Mouse (Mus musculus) 3T3-L1 (cell line): Measurements from ENCODE around the gene Lrch4.
A peak's percentile ranks its signal among the peaks of the same experiment; 100 is the strongest.

Experiments used
- DNase-seq: peaks from one replicate; pipeline ENCODE4 v3.0.0-alpha.2; 2015; ENCODE audit warnings: low read depth, low spot score

Lrch4 gene

GRCm38 (mm10) chr5:137628498-137629305 is at the start of gene Lrch4, which contains the start of the genes Fbxo24 and Gm20605:
Gene Lrch4, plus strand, starts transcription at chr5:137629121.
Gene Fbxo24, minus strand, starts transcription at chr5:137629002.
Gene Gm20605, plus strand, starts transcription at chr5:137629175.
- peak; percentile 100 for DNase-seq

DNA sequence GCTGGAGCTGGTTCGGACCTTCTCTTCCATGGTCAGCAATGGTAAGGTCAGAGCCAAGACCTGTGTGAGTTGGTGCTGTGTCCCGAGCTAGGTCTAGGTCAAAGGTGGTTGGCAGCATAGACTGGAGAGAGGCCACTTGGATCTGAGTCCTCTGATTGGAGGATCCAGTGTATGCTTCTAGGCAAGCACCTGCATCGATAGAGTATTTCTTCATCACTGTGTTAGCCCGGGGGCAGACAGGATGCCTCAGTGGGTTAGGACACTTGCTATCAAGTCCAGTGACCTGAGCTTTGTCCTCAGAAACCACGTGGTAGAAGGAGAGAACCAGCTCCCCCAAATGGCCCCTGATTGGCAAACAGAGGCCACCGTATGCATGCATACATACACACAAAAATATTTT is 48.7 kb upstream of the Lrch4 start:
- DNase-seq: no peak

DNA sequence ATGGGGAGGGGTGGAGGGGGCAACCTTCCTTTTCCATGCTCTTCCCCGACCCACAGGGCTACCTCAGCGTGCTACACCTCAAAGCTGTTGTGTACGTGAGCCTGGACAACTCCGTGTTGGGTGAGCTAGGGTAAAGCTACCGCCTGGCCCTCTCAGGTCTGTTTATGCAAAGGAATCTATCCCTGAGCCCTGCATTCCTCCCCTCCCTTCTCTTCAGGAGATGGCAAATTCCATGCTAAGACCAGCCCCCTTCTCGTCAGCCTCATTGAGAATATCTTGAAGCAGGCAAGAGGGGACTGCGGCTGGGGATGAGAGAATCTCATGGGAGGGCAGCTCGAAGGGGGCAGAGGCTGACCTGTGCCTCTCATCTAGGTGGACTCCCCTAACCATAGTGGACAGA is 46.2 kb upstream of the Lrch4 start:
- no peak for DNase-seq

DNA sequence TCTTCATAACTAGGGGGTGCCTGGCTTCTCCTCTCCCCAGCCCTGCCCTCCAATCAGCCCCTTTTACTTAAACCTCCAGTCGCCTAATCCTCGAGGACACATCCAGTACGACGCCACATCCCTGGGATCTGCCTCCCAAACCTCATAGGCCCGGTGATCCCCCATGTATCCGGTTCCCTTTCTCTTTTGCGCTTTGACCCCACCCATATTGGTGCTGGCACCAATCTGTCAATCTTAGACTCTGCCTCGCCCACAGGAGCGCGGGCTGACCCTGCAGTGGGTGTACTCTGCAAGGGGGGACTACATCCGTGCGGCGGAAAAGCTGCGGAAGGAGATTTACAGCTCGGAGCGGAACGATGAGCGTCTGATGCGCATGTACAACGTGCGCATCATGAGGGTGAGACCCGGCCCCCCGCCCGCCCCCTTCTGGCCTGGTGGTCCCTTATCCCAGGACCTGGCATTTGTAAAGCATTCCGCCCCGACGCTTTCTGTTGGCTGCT is 45.2 kb upstream of the Lrch4 start:
- DNase-seq: no peak

DNA sequence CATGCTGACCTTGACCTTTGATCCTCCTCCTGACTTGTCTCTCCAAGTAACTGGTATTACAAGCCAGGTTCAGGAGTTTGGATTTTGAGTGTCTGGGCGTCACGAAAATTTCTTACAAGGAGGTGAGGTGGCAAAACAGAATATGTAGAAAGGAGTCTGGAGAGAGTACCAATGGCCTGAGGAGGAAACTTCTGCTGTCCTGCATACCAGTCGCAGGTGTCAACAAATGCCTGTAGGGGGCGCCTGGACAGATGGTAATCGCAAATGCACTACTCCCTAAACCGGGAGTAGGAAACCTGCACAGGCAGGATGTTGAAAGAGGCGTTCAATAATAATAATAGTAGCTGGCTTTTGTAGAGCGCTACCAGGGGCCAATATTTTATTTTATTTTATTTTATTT is 43.9 kb upstream of the Lrch4 start:
- peak; percentile 75 for DNase-seq

DNA sequence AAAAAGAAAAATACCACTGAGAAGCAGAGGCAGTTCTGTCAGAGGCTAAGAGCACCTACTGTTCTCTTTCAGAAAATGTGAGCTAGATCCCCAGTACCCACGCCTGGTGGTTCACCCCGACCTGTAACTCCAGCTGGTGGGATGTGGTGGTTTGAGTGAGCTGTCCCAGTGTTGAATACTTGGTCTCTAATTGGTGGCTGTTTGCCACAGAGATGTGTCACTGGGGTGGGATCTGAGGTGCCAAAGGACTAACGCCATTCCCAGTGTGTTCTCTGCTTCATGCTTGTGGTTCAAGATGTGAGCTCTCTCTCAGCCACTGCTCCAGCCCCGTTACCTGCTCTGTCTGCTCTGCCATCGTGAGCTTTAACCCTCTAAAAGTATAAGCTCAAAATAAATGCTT is 38.4 kb upstream of the Lrch4 start:
- peak; percentile 42 for DNase-seq

DNA sequence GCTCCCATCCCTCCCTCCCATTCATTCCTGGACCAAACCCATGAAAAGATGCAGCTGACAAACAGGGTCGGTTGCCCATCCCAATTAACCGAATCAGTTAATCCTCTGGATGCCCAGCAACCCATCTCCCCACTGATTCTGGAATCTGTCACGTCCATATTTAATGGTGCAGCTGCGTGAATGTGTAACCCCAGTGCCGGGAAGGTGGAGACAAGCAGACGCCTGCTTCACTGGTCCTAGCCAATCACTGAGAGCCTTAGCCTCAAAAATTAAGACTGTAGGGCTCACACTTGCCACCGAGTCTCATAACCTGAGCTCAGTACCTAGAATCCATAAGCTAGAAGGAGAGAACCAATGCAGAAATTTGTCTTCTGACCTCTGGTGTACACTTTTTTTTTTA is 33.0 kb upstream of the Lrch4 start:
- no peak for DNase-seq

GRCm38 (mm10) chr5:137596601-137597261 is 32.2 kb upstream of the Lrch4 start:
- no peak for DNase-seq

DNA sequence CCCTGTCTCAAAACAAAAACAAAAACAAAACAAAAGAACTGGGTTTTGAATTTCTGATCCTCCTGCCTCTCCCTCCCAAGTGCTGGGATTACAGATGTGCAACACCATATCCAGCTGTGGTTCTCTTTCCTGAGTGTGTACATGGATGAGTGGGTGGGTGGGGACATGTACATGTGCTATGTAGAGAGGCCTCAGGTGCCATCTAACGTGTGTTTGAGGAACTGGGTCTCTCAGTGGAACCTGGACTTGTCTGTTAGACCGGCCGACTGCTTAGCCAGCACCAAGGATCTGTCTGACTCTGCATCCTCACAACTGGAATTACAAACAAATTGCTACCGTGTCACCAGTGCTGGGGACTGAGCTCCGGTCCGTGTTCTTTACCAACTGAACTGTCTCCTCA is 31.3 kb upstream of the Lrch4 start:
- no peak for DNase-seq

GRCm38 (mm10) chr5:137598100-137598826 is 30.7 kb upstream of the Lrch4 start:
- no peak for DNase-seq

DNA sequence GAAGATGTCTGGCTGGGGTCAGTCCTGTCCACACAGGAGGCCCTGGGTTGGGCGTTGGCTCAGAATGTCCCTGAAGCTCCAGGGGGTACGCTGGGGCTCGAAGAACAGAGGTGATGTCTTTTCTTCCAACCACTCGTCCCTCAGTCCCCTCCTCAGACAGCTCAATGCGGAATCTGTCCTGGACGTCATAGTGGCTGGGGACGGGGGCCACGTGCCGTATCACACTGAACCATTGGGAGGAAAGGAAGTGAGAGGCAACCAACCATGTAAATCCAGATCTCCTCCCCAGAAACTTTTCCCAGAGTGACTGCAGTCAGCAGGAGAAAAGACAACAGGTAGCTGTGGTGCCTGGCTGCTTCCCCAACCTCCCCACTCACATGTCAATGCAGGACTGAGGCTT is 29.3 kb upstream of the Lrch4 start:
- DNase-seq: no peak

DNA sequence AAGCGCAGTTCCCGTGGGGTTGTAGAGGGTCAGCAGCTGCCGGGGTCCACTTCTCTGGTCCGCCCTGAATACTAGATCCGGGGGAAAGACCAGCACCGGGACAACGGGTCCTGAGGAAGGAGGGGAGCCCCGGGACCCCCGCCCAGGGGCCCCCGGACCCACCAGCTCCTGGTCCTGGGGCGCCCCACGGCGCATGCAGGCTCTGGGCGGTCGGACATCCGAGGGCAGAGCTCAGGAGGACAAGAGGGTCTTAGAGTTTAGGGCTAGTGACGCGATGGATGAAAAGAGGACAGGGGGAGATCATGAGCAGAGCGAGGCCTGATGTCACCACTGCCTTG is 28.7 kb upstream of the Lrch4 start:
- DNase-seq: no peak

DNA sequence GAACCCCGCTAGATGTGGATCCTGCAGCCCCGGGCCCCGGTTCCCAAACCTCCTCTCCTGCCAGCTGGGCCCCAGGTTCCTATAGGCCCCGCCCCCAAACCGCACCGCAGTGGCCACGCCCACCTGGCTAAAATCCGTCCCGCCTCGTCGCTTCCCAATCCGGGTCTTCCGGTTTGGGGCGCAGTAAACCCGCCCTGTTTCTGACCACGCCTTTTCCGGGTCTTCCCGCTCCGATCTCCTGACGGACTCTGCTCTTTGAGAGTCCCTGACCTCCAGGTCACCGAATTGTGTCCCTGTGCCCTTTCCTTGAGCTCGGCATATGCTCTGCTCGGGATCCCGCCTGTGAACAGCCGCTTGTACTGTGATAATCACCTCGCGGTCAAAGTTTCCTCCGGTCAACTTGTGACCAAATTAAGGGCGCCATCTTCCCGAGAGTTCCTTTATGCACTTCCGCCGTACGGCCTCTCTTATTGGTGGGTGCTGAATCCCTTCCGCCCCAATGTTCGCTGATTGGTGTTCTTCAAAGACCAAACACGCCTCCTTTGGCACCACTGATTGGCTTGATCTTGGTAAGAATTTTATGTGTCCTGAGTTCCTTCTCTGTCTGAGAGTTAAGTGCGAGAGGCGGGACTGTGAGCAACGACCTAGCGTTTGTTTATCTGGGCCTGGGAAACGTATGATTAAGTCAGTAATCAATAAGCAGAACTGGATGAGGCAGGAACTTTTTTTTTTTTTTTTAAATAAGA is 28.1 kb upstream of the Lrch4 start, which contains the start of gene Mospd3:
Gene Mospd3 (minus strand): TSS at position 440 of the 746 bp plus-strand sequence.
- DNase-seq: peak; percentile 100

GRCm38 (mm10) chr5:137601365-137601729 is 27.6 kb upstream of the Lrch4 start:
- DNase-seq: no peak

DNA sequence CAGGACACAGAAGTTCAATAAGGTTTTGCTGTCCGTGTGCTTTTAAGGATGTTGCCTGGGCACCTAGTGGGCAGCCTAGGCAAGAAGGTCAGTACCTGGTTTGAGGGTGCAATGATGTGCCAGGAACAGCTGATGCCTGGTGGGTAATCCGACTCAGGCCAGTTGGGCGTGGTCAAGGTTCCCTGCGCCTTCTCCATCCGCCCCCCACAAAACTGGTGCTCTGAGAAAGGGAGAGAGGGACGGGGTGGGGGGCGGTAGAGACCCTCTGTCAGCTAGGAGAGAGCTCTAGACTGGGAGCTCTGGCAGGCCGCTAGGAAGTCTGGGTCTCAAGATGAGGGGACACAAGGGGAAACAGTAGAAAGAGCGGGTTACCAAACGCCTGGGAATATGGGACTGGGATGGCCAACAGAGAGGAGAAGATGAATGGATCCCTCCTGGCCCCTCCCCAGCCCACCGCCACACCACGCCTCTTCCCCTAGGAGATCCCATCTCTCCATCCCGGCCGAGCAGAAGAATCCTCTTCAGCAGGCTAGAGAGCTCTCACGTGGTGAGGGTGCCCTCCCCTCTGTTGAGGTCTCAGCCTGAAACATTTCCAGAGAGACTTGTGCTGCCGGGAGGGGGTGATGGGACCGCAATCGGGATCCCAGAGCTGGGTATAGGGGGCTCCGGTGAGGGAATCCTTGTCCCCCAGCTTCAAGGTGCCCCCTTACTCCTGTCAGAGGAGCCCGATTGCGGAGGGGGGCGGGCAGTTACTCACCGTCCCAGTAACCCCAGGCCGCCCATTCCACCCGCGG is 20.9 kb upstream of the Lrch4 start:
- DNase-seq: no peak

- DNase-seq: no peak
Measured at GRCm38 (mm10) chr5:137608654-137609190, 20.2 kb upstream of the Lrch4 start.

DNA sequence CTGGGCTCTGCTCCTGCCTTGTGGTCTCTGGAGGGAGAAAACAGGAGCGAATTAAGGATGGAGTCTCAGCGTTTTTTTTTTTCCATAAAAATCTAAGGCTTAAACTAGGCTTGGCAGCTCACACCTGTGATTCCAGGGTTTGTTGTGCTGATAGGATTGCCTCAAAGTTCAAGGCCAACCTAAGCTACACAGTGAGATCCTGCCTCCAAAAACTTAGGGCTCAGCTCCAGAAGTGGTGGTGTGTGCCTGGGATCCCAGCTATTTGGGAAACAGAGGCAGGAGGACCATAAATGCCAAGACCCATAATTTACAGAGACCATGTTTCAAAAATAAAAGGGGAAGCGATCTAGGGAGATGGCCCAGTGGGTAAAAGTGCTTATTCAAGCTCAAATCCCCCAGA is 19.6 kb upstream of the Lrch4 start:
- DNase-seq: no peak

DNA sequence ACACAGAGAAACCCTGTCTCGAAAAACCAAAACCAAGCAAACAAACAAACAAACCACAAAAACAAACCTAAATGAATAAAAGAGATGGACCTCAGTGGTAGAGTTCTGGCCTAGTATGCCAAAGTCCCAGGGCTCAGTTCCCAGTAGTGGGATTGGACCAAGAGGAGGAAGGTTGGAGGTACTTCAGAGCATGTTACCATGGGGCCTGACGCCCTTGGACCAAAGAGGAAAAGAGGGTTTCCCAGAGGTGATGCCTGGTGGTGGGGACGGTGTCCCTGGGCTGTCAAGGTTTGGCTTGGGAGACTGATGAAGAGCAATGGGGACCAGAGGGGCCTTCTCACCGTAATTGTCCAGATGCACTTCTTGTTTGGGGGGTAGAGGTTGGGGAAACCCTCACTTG is 18.9 kb upstream of the Lrch4 start:
- peak; percentile 56 for DNase-seq

DNA sequence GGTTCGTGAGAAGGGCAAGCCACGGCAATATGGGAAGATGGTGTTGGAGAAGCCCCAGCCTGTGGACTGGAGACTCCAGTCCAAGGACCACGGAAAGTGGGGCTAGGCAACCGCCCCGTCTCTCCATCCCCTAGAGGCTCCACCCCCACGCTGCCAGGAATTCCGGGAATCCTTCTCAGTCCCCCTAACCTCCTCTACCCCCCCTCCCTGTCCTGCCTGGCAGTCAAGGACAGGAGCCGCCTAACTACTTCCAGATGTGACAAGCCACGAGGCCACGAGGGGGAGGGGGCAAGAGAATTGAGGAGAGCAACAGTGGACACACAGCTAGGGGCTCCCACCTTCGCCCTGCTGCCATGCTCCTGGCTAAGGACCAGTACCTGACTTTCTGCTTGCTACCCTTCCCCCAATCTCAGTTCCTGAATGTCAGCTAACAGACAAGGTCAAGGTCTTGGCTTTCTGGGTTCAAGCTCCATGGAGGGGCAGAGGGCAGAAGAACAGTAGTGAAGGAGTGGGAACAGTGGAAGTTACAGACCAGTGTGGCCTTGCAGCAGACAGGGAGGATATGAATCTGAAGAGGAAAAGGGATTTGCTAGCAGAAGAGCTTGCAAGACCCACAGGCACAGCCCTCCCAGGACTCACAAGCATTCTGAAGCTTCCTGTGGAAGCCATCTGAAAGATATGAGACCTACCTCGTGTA is 18.2 kb upstream of the Lrch4 start:
- peak; percentile 98 for DNase-seq

GRCm38 (mm10) chr5:137611245-137611602 is 17.7 kb upstream of the Lrch4 start:
- peak; percentile 96 for DNase-seq
